ENCODE assay signal across 7 mouse cellular contexts in the genomic region with DNA sequence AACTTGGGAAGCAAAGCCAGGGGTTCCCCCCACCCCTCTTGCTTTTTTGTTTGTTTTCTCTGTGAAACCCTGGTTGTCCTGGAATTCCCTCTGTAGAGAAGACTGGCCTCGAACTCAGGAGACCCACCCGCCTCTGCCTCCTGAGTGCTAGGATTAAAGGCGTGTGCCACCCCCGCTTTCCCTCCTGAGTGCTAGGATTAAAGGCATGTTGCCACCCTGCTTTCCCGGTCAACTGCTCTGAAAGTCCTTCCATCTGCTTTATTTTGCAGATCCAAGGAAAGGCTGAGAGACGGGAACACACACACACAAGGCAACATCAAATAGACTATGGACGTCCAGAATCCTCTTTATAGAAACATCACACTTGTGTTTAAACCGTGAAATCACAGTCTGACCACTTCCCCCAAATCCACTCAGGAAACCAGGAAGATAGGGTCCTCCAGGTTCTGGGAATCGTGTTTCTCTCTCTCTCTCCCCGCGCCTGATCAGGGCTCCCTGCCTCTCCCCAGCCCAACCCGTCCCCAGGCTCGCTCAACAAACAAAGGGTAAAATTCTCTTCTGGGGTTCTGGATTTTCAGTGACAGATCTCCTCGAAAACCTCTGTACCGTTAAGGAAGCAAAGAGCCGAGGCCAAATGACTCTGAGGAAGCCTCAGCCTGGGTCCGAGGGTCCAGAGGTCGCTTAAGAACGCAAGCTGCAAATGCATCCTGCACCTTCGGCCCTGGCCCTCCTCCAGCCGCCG. TPM values are rescaled to one million over a fixed set of nuclear protein-coding genes. Genes with fewer than 3 reads are reported as not detected.
DNase-seq lines count a peak whose midpoint lies in the region; ATAC-seq lines count a peak whose summit lies in the region.

No protein-coding gene starts in this region.

- H3K36me3 ChIP-seq in neural tube, embryonic 11.5 days (ENCODE audit: control insufficient read depth, insufficient read depth, low read length), result no peaks in the 10 kb centered on the region; the same call in 1 of the 2 replicates
- H3K36me3 ChIP-seq in embryonic facial prominence, embryonic 14.5 days (ENCODE audit: control insufficient read depth, insufficient read depth, low read length), result peaks cover 16% of the 10 kb centered on the region
- H3K36me3 ChIP-seq in limb, embryonic 10.5 days, result peaks cover 19% of the 10 kb centered on the region
- peaks cover 7% of the 10 kb centered on the region; the same call in 1 of the 2 replicates for H3K36me3 ChIP-seq in stomach, embryonic 14.5 days (ENCODE audit: control insufficient read depth, insufficient read depth, low read length)

- H3K4me2 ChIP-seq in neural tube, embryonic 11.5 days (ENCODE audit: low read depth), result peak overlapping the region; percentile 73
- peak overlapping the region; percentile 82 for H3K4me2 ChIP-seq in embryonic facial prominence, embryonic 14.5 days (ENCODE audit: low read depth, low read length)
- H3K4me2 ChIP-seq in stomach, embryonic 14.5 days (replicated peaks; ENCODE audit: low read depth, low read length), result peak overlapping the region; percentile 70

- peak; percentile 49 for ATAC-seq in neural tube, embryonic 11.5 days (ENCODE audit: insufficient read depth, low FRiP score, low TSS enrichment)
- ATAC-seq in embryonic facial prominence, embryonic 14.5 days (ENCODE audit: low read depth), result peak; percentile 46; the same call in 1 of the 2 replicates
- ATAC-seq in stomach, embryonic 14.5 days (ENCODE audit: insufficient number of reproducible peaks, insufficient read depth, low FRiP score, low read depth), result peak; percentile 51
- no peak for ATAC-seq in activated CD4-positive, CD25-positive, alpha-beta regulatory T cell, adult 4 months

- H3K4me1 ChIP-seq in neural tube, embryonic 11.5 days (ENCODE audit: control insufficient read depth, insufficient read depth, low read length), result peaks cover 15% of the 10 kb centered on the region
- peaks cover 15% of the 10 kb centered on the region; the same call in 1 of the 2 replicates for H3K4me1 ChIP-seq in embryonic facial prominence, embryonic 14.5 days (ENCODE audit: control insufficient read depth, insufficient read depth, low read length)
- H3K4me1 ChIP-seq in limb, embryonic 10.5 days, result peaks cover 26% of the 10 kb centered on the region
- 0 out of 2 replicates have a peak, but pooled peaks cover 5% of the 10 kb centered on the region for H3K4me1 ChIP-seq in stomach, embryonic 14.5 days (ENCODE audit: control insufficient read depth, insufficient read depth, low read length)

- WGBS in neural tube, embryonic 11.5 days, result 19% methylated on average over 22 of the region's 22 CpGs
- 15% methylated on average over 22 of the region's 22 CpGs for WGBS in embryonic facial prominence, embryonic 14.5 days
- 22% methylated on average over 22 of the region's 22 CpGs for WGBS in limb, embryonic 10.5 days
- 16% methylated on average over 22 of the region's 22 CpGs for WGBS in stomach, embryonic 14.5 days

- H3K9ac ChIP-seq in neural tube, embryonic 11.5 days (ENCODE audit: low read length), result peak overlapping the region; percentile 90
- H3K9ac ChIP-seq in embryonic facial prominence, embryonic 14.5 days (ENCODE audit: low read depth, low read length), result peak overlapping the region; percentile 81
- peak overlapping the region; percentile 47; the same call in 1 of the 2 replicates for H3K9ac ChIP-seq in stomach, embryonic 14.5 days (replicated peaks; ENCODE audit: low read depth, low read length)

- H3K9me3 ChIP-seq in neural tube, embryonic 11.5 days (ENCODE audit: control insufficient read depth, low read length), result no peaks in the 10 kb centered on the region
- H3K9me3 ChIP-seq in embryonic facial prominence, embryonic 14.5 days (ENCODE audit: control insufficient read depth, low read length), result no peaks in the 10 kb centered on the region
- H3K9me3 ChIP-seq in limb, embryonic 10.5 days (replicated peaks), result no peaks in the 10 kb centered on the region
- H3K9me3 ChIP-seq in stomach, embryonic 14.5 days (ENCODE audit: control insufficient read depth, low read depth, low read length), result no peaks in the 10 kb centered on the region

- peak overlapping the region; percentile 79 for H3K4me3 ChIP-seq in neural tube, embryonic 11.5 days (ENCODE audit: low read depth, low read length)
- H3K4me3 ChIP-seq in embryonic facial prominence, embryonic 14.5 days (ENCODE audit: low read depth, low read length), result peak overlapping the region; percentile 79
- peak overlapping the region; percentile 92 for H3K4me3 ChIP-seq in limb, embryonic 10.5 days
- peak overlapping the region; percentile 83 for H3K4me3 ChIP-seq in stomach, embryonic 14.5 days (ENCODE audit: low read depth, low read length)

- peak; percentile 17 for DNase-seq in neural tube, embryonic 11.5 days (ENCODE audit: low spot score)
- no peak for DNase-seq in neural tube, embryonic 10.5 days (ENCODE audit: extremely low spot score, low spot score)
- no peak for DNase-seq in embryonic facial prominence, embryonic 14.5 days (ENCODE audit: low spot score)
- DNase-seq in limb, embryonic 10.5 days (ENCODE audit: low spot score), result no peak
- no peak for DNase-seq in urinary bladder, adult 18-20 months (ENCODE audit: low spot score in 2 of 2)

- H3K27me3 ChIP-seq in neural tube, embryonic 11.5 days (ENCODE audit: control insufficient read depth, insufficient read depth, low read length), result no peaks in the 10 kb centered on the region
- no peaks in the 10 kb centered on the region for H3K27me3 ChIP-seq in embryonic facial prominence, embryonic 14.5 days (replicated peaks; ENCODE audit: control insufficient read depth, insufficient read depth, low read length)
- H3K27me3 ChIP-seq in limb, embryonic 10.5 days (ENCODE audit: low read depth, poor library complexity, severe bottlenecking), result 0 out of 2 replicates have a peak, but pooled peaks cover under 1% of the 10 kb centered on the region
- no peaks in the 10 kb centered on the region for H3K27me3 ChIP-seq in stomach, embryonic 14.5 days (ENCODE audit: control insufficient read depth, insufficient read depth, low read length)

- peak overlapping the region; percentile 97 for H3K27ac ChIP-seq in neural tube, embryonic 11.5 days (ENCODE audit: low read depth, low read length)
- H3K27ac ChIP-seq in embryonic facial prominence, embryonic 14.5 days (replicated peaks; ENCODE audit: low read depth, low read length), result peak overlapping the region; percentile 96
- H3K27ac ChIP-seq in limb, embryonic 10.5 days, result peak overlapping the region; percentile 96
- H3K27ac ChIP-seq in stomach, embryonic 14.5 days (ENCODE audit: low read length), result peak overlapping the region; percentile 96

RNA-seq across cellular contexts. Expression of a gene that starts 0.6 kb away (rescaled TPM):
- 132 and 134 TPM in 2 replicates for polyA plus RNA-seq in neural tube, embryonic 11.5 days (2014; fragmentation: Nextera tagmentation; extraction: Ambion mirVana)
- polyA plus RNA-seq in embryonic facial prominence, embryonic 14.5 days (2014; fragmentation: Nextera tagmentation; extraction: Ambion mirVana), result 97.5 and 104 TPM in 2 replicates
- polyA plus RNA-seq in limb, embryonic 10.5 days (2016; fragmentation: Nextera tagmentation; extraction: Ambion mirVana), result 122 and 125 TPM in 2 replicates
- 130 and 137 TPM in 2 replicates for polyA plus RNA-seq in stomach, embryonic 14.5 days (2014; fragmentation: Nextera tagmentation; extraction: Ambion mirVana)
- polyA plus RNA-seq in activated CD4-positive, CD25-positive, alpha-beta regulatory T cell, adult 4 months (2017; shearing (Covaris generic)), result 10 to 100 TPM; 28.1 to 28.9 TPM

RNA-seq across cellular contexts. Expression of a gene that starts 0.9 kb away (rescaled TPM):
- polyA plus RNA-seq in neural tube, embryonic 11.5 days (2014; fragmentation: Nextera tagmentation; extraction: Ambion mirVana), result 0.49 and 0.57 TPM in 2 replicates
- 0.77 and 0.97 TPM in 2 replicates for polyA plus RNA-seq in embryonic facial prominence, embryonic 14.5 days (2014; fragmentation: Nextera tagmentation; extraction: Ambion mirVana)
- 0.69 and 0.74 TPM in 2 replicates for polyA plus RNA-seq in limb, embryonic 10.5 days (2016; fragmentation: Nextera tagmentation; extraction: Ambion mirVana)
- polyA plus RNA-seq in stomach, embryonic 14.5 days (2014; fragmentation: Nextera tagmentation; extraction: Ambion mirVana), result 0.46 and 0.53 TPM in 2 replicates
- under 1 TPM; 0.29 to 0.54 TPM for polyA plus RNA-seq in activated CD4-positive, CD25-positive, alpha-beta regulatory T cell, adult 4 months (2017; shearing (Covaris generic))

RNA-seq across cellular contexts. Expression of a gene that starts 7.6 kb away (rescaled TPM):
- polyA plus RNA-seq in neural tube, embryonic 11.5 days (2014; fragmentation: Nextera tagmentation; extraction: Ambion mirVana), result not detected in 2 replicates
- polyA plus RNA-seq in embryonic facial prominence, embryonic 14.5 days (2014; fragmentation: Nextera tagmentation; extraction: Ambion mirVana), result not detected in 2 replicates
- not detected in 2 replicates for polyA plus RNA-seq in limb, embryonic 10.5 days (2016; fragmentation: Nextera tagmentation; extraction: Ambion mirVana)
- not detected in 2 replicates for polyA plus RNA-seq in stomach, embryonic 14.5 days (2014; fragmentation: Nextera tagmentation; extraction: Ambion mirVana)
- polyA plus RNA-seq in activated CD4-positive, CD25-positive, alpha-beta regulatory T cell, adult 4 months (2017; shearing (Covaris generic)), result under 1 TPM in 1 of 2 experiments, not detected in 1; 0.48 TPM

RNA-seq across cellular contexts. Expression of a gene that starts 25.0 kb away (rescaled TPM):
- polyA plus RNA-seq in neural tube, embryonic 11.5 days (2014; fragmentation: Nextera tagmentation; extraction: Ambion mirVana), result 0.12 and 0.55 TPM in 2 replicates
- polyA plus RNA-seq in embryonic facial prominence, embryonic 14.5 days (2014; fragmentation: Nextera tagmentation; extraction: Ambion mirVana), result 0.18 and 0.19 TPM in 2 replicates
- 0.64 and 2.1 TPM in 2 replicates for polyA plus RNA-seq in limb, embryonic 10.5 days (2016; fragmentation: Nextera tagmentation; extraction: Ambion mirVana)
- 0.21 and 0.41 TPM in 2 replicates for polyA plus RNA-seq in stomach, embryonic 14.5 days (2014; fragmentation: Nextera tagmentation; extraction: Ambion mirVana)
- polyA plus RNA-seq in activated CD4-positive, CD25-positive, alpha-beta regulatory T cell, adult 4 months (2017; shearing (Covaris generic)), result under 1 TPM in 1 of 2 experiments, not detected in 1; 0.17 TPM

RNA-seq across cellular contexts. Expression of a gene that starts 55.2 kb away (rescaled TPM):
- not detected in 2 replicates for polyA plus RNA-seq in neural tube, embryonic 11.5 days (2014; fragmentation: Nextera tagmentation; extraction: Ambion mirVana)
- polyA plus RNA-seq in embryonic facial prominence, embryonic 14.5 days (2014; fragmentation: Nextera tagmentation; extraction: Ambion mirVana), result 0.14 and 0.26 TPM in 2 replicates
- polyA plus RNA-seq in limb, embryonic 10.5 days (2016; fragmentation: Nextera tagmentation; extraction: Ambion mirVana), result not detected in 2 replicates
- 0.30 TPM in 1 of 2 replicates, not detected in the other for polyA plus RNA-seq in stomach, embryonic 14.5 days (2014; fragmentation: Nextera tagmentation; extraction: Ambion mirVana)
- polyA plus RNA-seq in activated CD4-positive, CD25-positive, alpha-beta regulatory T cell, adult 4 months (2017; shearing (Covaris generic)), result not detected
